Mouse (Mus musculus): ENCODE data around the gene Pax2.

DNA sequence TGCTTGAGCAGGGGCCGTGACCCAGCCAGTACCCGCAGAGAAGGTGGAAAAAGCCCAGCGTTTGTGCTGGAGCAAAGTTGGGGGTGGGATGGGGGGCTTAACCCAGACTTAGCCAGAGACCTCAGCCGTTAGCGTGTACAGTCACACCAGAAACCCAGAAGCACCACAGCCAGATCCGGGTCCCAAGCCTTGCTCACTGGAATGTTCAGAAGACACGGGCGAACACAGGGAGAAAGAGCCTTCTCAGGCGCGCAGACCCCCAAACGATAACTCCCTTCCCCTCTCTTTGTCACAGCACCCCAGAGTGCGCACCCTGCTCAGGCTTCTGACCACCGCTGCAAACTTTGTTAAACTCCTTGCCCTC is 14.1 kb upstream of the Pax2 start:
- TF ChIP-seq CTCF (IDR thresholded peaks at IDR 0.05; ENCODE audit: low read depth) (no peak), EP300 (IDR thresholded peaks at IDR 0.05; ENCODE audit: low read depth) (no peak)

Measured in heart, postnatal 0 days (tissue).